Mouse (Mus musculus): ENCODE measurements around the gene Spryd3.

- TF ChIP-seq CTCF (IDR thresholded peaks at IDR 0.05; ENCODE audit: extremely low read depth, insufficient read depth, low read length) (no peak), POLR2A (IDR thresholded peaks at IDR 0.05; ENCODE audit: extremely low read depth, insufficient read depth, low read length) (no peak)
Measured at GRCm38 (mm10) chr15:102175736-102176319, 39.8 kb upstream of the Spryd3 start.

All from cortical plate, adult 2 months (tissue).